Mouse (Mus musculus) C2C12 (cell line): ENCODE measurements at regions not wholly inside any gene's neighbourhood (a gene's known extent, or its start where the extent isn't known, plus 50 kb on each side); places are given as distances from the start of the nearest gene placed in this dataset.
"Not testable (repeated sequence)": the region's sequence is repeated elsewhere in the genome, so short reads cannot be mapped to it uniquely, and the experiment has no call there.

Experiments used
- H3K27me3 ChIP-seq: one replicate; pipeline ENCODE4 v1.6.1; 2011; ENCODE audit not compliant: control insufficient read depth, insufficient read depth, insufficient read length
- H3K36me3 ChIP-seq: one replicate; pipeline ENCODE4 v1.6.1; 2011; ENCODE audit not compliant: control insufficient read depth, insufficient read depth
- H3K4me3 ChIP-seq: one replicate; pipeline ENCODE4 v1.5.1; 2011; ENCODE audit warnings: mild to moderate bottlenecking, control low read depth; ENCODE audit not compliant: poor library complexity, insufficient read depth, severe bottlenecking
- H3K79me2 ChIP-seq: one replicate; pipeline ENCODE4 v1.6.1; 2011; ENCODE audit not compliant: control insufficient read depth, insufficient read depth
- H3K79me3 ChIP-seq: one replicate; pipeline ENCODE4 v1.6.1; 2011; ENCODE audit warnings: low read depth, control low read depth
- H3ac ChIP-seq: one replicate; pipeline ENCODE3; 2011; ENCODE audit warnings: low read depth; ENCODE audit not compliant: control insufficient read depth, insufficient read length
- CEBPB ChIP-seq: IDR thresholded peaks from one replicate; pipeline ENCODE4 v1.6.1; 2011; ENCODE audit warnings: low read depth, mild to moderate bottlenecking, control low read depth, moderate library complexity
- CTCF ChIP-seq: IDR thresholded peaks from one replicate; pipeline ENCODE4 v1.5.1; 2011; ENCODE audit not compliant: control insufficient read depth, insufficient read depth, insufficient read length
- FOSL1 ChIP-seq: IDR thresholded peaks from one replicate; pipeline ENCODE4 v1.8.0; 2011; ENCODE audit warnings: mild to moderate bottlenecking, low read length; ENCODE audit not compliant: poor library complexity, insufficient read depth, severe bottlenecking
- MAX ChIP-seq: IDR thresholded peaks from one replicate; pipeline ENCODE4 v1.6.1; 2011; ENCODE audit warnings: mild to moderate bottlenecking, control low read depth
- MYOD1 ChIP-seq: IDR thresholded peaks from one replicate; pipeline ENCODE4 v1.6.1; 2011; ENCODE audit warnings: low read depth; ENCODE audit not compliant: control insufficient read depth, insufficient read length
- MYOG ChIP-seq: IDR thresholded peaks from one replicate; pipeline ENCODE4 v1.6.1; 2011; ENCODE audit not compliant: control insufficient read depth, insufficient read length; ENCODE audit errors: extremely low read depth
- USF1 ChIP-seq: IDR thresholded peaks from one replicate; pipeline ENCODE4 v1.6.1; 2011; ENCODE audit warnings: low read depth, mild to moderate bottlenecking, control low read depth, moderate library complexity

- TF ChIP-seq CEBPB (no peak), MAX (no peak), USF1 (no peak), MYOD1 (no peak), MYOG (no peak), CTCF (no peak), FOSL1 (no peak)
Measured at GRCm38 (mm10) chr8:35159329-35159728, 606.3 kb upstream of the Gm19410 start.

GRCm38 (mm10) chr8:35160230-35160629 lies 605.4 kb upstream of the Gm19410 start:
- TF ChIP-seq CEBPB (no peak), FOSL1 (no peak), MYOG (no peak), MAX (no peak), CTCF (no peak), MYOD1 (no peak), USF1 (no peak)
- Histone ChIP-seq H3K79me2 (no peaks in the 10 kb centered on the region), H3K79me3 (no peaks in the 10 kb centered on the region), H3K4me3 (no peak overlapping the region), H3ac (no peak overlapping the region), H3K27me3 (no peaks in the 10 kb centered on the region), H3K36me3 (no peaks in the 10 kb centered on the region)

More at GRCm38 (mm10) chr8:35159329-35159728, 606.3 kb upstream of the Gm19410 start:
- Histone ChIP-seq H3K27me3 (no peaks in the 10 kb centered on the region), H3K36me3 (no peaks in the 10 kb centered on the region), H3ac (no peak overlapping the region), H3K79me2 (no peaks in the 10 kb centered on the region), H3K4me3 (no peak overlapping the region), H3K79me3 (no peaks in the 10 kb centered on the region)

GRCm38 (mm10) chr8:35162166-35162565 lies 603.4 kb upstream of the Gm19410 start:
- H3K27me3 ChIP-seq, H3ac ChIP-seq, H3K36me3 ChIP-seq, H3K4me3 ChIP-seq, H3K79me3 ChIP-seq, H3K79me2 ChIP-seq: not testable (repeated sequence)

- Histone ChIP-seq H3K36me3 (no peaks in the 10 kb centered on the region), H3K79me2 (no peaks in the 10 kb centered on the region), H3K79me3 (no peaks in the 10 kb centered on the region), H3K4me3 (no peak overlapping the region), H3K27me3 (no peaks in the 10 kb centered on the region), H3ac (no peak overlapping the region)
- TF ChIP-seq USF1 = no peak
- TF ChIP-seq MYOG = no peak
- no peak for TF ChIP-seq CEBPB
- TF ChIP-seq FOSL1 = no peak
- TF ChIP-seq MAX = no peak
- no peak for TF ChIP-seq CTCF
- no peak for TF ChIP-seq MYOD1
Measured at GRCm38 (mm10) chr8:35166611-35167010, 599.0 kb upstream of the Gm19410 start.

- Histone ChIP-seq H3K79me2 (no peaks in the 10 kb centered on the region), H3K27me3 (no peaks in the 10 kb centered on the region), H3K36me3 (no peaks in the 10 kb centered on the region), H3K4me3 (no peak overlapping the region), H3ac (no peak overlapping the region), H3K79me3 (no peaks in the 10 kb centered on the region)
- no peak for TF ChIP-seq MYOG
- TF ChIP-seq MAX = no peak
- no peak for TF ChIP-seq CEBPB
- TF ChIP-seq FOSL1 = no peak
- TF ChIP-seq USF1 = no peak
- no peak for TF ChIP-seq CTCF
- TF ChIP-seq MYOD1 = no peak
Measured at GRCm38 (mm10) chr8:35171536-35172310, 593.9 kb upstream of the Gm19410 start.

GRCm38 (mm10) chr8:35177314-35177713 lies 588.3 kb upstream of the Gm19410 start:
- TF ChIP-seq FOSL1 (no peak), MAX (no peak), USF1 (no peak), MYOD1 (no peak), MYOG (no peak), CEBPB (no peak), CTCF (no peak)
- no peak overlapping the region for H3ac ChIP-seq

More at GRCm38 (mm10) chr8:35177314-35177713, 588.3 kb upstream of the Gm19410 start:
- Histone ChIP-seq H3K79me2 (no peaks in the 10 kb centered on the region), H3K4me3 (no peak overlapping the region), H3K27me3 (no peaks in the 10 kb centered on the region), H3K79me3 (no peaks in the 10 kb centered on the region), H3K36me3 (no peaks in the 10 kb centered on the region)
